Comparison of ENCODE assay signal across 10 mouse cellular contexts in genomic region chrX:73626981-73627380, GRCm38 (mm10). TPM values are rescaled to one million over a fixed set of nuclear protein-coding genes. Genes with fewer than 3 reads are reported as not detected.
"Had no signal": no experiment of that assay in that cellular context is flagged by ENCODE, and none has a peak within 500 bp of the region (broad histone marks: within the 10 kb centered on the region; RNA-seq: fewer than 3 reads in every experiment).

No protein-coding gene starts in this region.

- DNase-seq: kidney, postnatal 25 days; liver; liver, embryonic 13.5 days; liver, postnatal 0 days; lung, postnatal 14 days; spleen, adult 18-20 months; thymus, adult 2 months; thymus, postnatal 25 days had no signal

RNA-seq across cellular contexts. Expression of gene Dusp9, which starts 12.2 kb away (rescaled TPM):
- total RNA-seq: monocyte, adult 5-6 weeks; neutrophil, adult 5-6 weeks had no signal

RNA-seq across cellular contexts. Expression of gene Pnck, which starts 32.9 kb away (rescaled TPM):
- total RNA-seq: monocyte, adult 5-6 weeks; neutrophil, adult 5-6 weeks had no signal

RNA-seq across cellular contexts. Expression of gene Slc6a8, which starts 46.0 kb away (rescaled TPM):
- total RNA-seq: monocyte, adult 5-6 weeks; neutrophil, adult 5-6 weeks had no signal
